Mouse (Mus musculus) left cerebral cortex, postnatal 10 days (tissue): ENCODE results near the gene Xlr5a. TPM values are rescaled to one million over a fixed set of nuclear protein-coding genes. Genes with fewer than 3 reads are reported as not detected.

Experiments used
- total RNA-seq, 2 experiments: library from RNA; stranded (reverse); gene quantifications; 2 replicates each; pipeline ENCODE4 v1.2.3; 2021

Gene Xlr5a
- total RNA-seq, 2 experiments from 2014 or later = not detected

Other genes starting within 250 kb of the Xlr5a start
- gene Pnma3, start 228.2 kb downstream of the Xlr5a start, total RNA-seq = 10 to 100 TPM; 28.7 to 30.8 TPM
- gene Xlr4a, start 210.5 kb downstream of the Xlr5a start, total RNA-seq = under 1 TPM in 1 of 2 experiments, not detected in 1; 0.91 TPM
- gene Xlr3a, start 195.9 kb downstream of the Xlr5a start, total RNA-seq = 1 to 10 TPM in 1 of 2 experiments, under 1 TPM in 1; 0.51 to 4.8 TPM
- gene Gm14685, start 175.9 kb downstream of the Xlr5a start, total RNA-seq = 1 to 10 TPM; 1.5 to 1.9 TPM
- gene Xlr5b, start 144.2 kb downstream of the Xlr5a start, total RNA-seq = not detected
- 1 to 10 TPM in 1 of 2 experiments, under 1 TPM in 1; 0.91 to 1.4 TPM for gene DXBay18, start 143.5 kb downstream of the Xlr5a start, total RNA-seq
- not detected for gene Spin2d, start 116.0 kb downstream of the Xlr5a start, total RNA-seq
- 1 to 10 TPM; 1.2 to 9.8 TPM for gene Xlr3b, start 100.8 kb downstream of the Xlr5a start, total RNA-seq
- 1 to 10 TPM in 1 of 2 experiments, under 1 TPM in 1; 0.45 to 1.1 TPM for gene Xlr4b, start 78.6 kb downstream of the Xlr5a start, total RNA-seq
- gene F8a, start 64.7 kb downstream of the Xlr5a start, total RNA-seq = 10 to 100 TPM; 14.3 to 15.1 TPM
- gene Xlr4c, start 49.8 kb downstream of the Xlr5a start, total RNA-seq = under 1 TPM in 1 of 2 experiments, not detected in 1; 0.90 TPM
- not detected for gene Xlr3c, start 27.6 kb downstream of the Xlr5a start, total RNA-seq
- not detected for gene Xlr5c, start within 50 bp of the Xlr5a start, total RNA-seq
- gene Gm45015, start 43.9 kb upstream of the Xlr5a start, total RNA-seq = not detected
- gene Zfp275, start 49.6 kb upstream of the Xlr5a start, total RNA-seq = 10 to 100 TPM; 16.8 to 17.5 TPM
- under 1 TPM; 0.19 to 0.24 TPM for gene Gm18336, start 105.8 kb upstream of the Xlr5a start, total RNA-seq
- 1 to 10 TPM; 2.5 to 3.1 TPM for gene Zfp92, start 118.1 kb upstream of the Xlr5a start, total RNA-seq
- gene Trex2, start 142.4 kb upstream of the Xlr5a start, total RNA-seq = not detected
- gene Haus7, start 166.1 kb upstream of the Xlr5a start, total RNA-seq = 10 to 100 TPM; 13.7 to 15.0 TPM
- 10 to 100 TPM; 33.2 to 34.7 TPM for gene Bgn, start 190.6 kb upstream of the Xlr5a start, total RNA-seq
- gene Atp2b3, start 210.1 kb upstream of the Xlr5a start, total RNA-seq = 10 to 100 TPM; 63.9 to 64.2 TPM